Mouse (Mus musculus): ENCODE measurements at regions not wholly inside any gene's neighbourhood (a gene's known extent, or its start where the extent isn't known, plus 50 kb on each side); places are given as distances from the start of the nearest gene placed in this dataset.

- DNase-seq = no peak
Measured at GRCm38 (mm10) chr15:61927385-61928120, 1004.7 kb upstream of the A1bg start.

- no peak for DNase-seq
Measured at GRCm38 (mm10) chr15:61920041-61920440, 997.2 kb upstream of the A1bg start.

- DNase-seq = peak; percentile 13
Measured at GRCm38 (mm10) chr15:61913546-61914160, 990.8 kb upstream of the A1bg start.

- DNase-seq = no peak
Measured at GRCm38 (mm10) chr15:61905165-61905845, 982.5 kb upstream of the A1bg start.

- DNase-seq = no peak
Measured at GRCm38 (mm10) chr15:61899809-61900208, 977.0 kb upstream of the A1bg start.

- no peak for DNase-seq
Measured at GRCm38 (mm10) chr15:61897566-61897965, 974.8 kb upstream of the A1bg start.

GRCm38 (mm10) chr15:61890330-61890729, 967.5 kb upstream of the A1bg start:
- DNase-seq = no peak

- DNase-seq = no peak
Measured at GRCm38 (mm10) chr15:61888569-61889326, 965.9 kb upstream of the A1bg start.

- no peak for DNase-seq
Measured at GRCm38 (mm10) chr15:61879408-61879807, 956.6 kb upstream of the A1bg start.

GRCm38 (mm10) chr15:61873047-61873446, 950.2 kb upstream of the A1bg start:
- no peak for DNase-seq

- DNase-seq = no peak
Measured at GRCm38 (mm10) chr15:61860759-61861158, 937.9 kb upstream of the A1bg start.

GRCm38 (mm10) chr15:61855880-61856279, 933.1 kb upstream of the A1bg start:
- no peak for DNase-seq

GRCm38 (mm10) chr15:61812671-61813070, 889.9 kb upstream of the A1bg start:
- DNase-seq = peak; percentile 29

GRCm38 (mm10) chr15:61805379-61805778, 882.6 kb upstream of the A1bg start:
- no peak for DNase-seq

- DNase-seq = peak; percentile 8
Measured at GRCm38 (mm10) chr15:61800155-61800554, 877.3 kb upstream of the A1bg start.

- no peak for DNase-seq
Measured at GRCm38 (mm10) chr15:61797827-61798226, 875.0 kb upstream of the A1bg start.

GRCm38 (mm10) chr15:61794506-61794905, 871.7 kb upstream of the A1bg start:
- DNase-seq = no peak

GRCm38 (mm10) chr15:61789847-61790562, 867.2 kb upstream of the A1bg start:
- no peak for DNase-seq

- DNase-seq = no peak
Measured at GRCm38 (mm10) chr15:61787046-61787445, 864.2 kb upstream of the A1bg start.

- DNase-seq = no peak
Measured at GRCm38 (mm10) chr15:61781531-61781930, 858.7 kb upstream of the A1bg start.

- DNase-seq = no peak
Measured at GRCm38 (mm10) chr15:61772996-61773395, 850.2 kb upstream of the A1bg start.
